Mouse (Mus musculus) activated CD4-positive, CD25-positive, alpha-beta regulatory T cell, adult 4 months (primary cell): ENCODE measurements around the gene Plgrkt. TPM values are rescaled to one million over a fixed set of nuclear protein-coding genes. Genes with fewer than 3 reads are reported as not detected.
A peak's percentile ranks its signal among the peaks of the same experiment; 100 is the strongest.
"Not testable (repeated sequence)": the region's sequence is repeated elsewhere in the genome, so short reads cannot be mapped to it uniquely, and the experiment has no call there.

Experiments
- ATAC-seq: one replicate; pipeline ENCODE4 v1.8.0; 2017
- polyA plus RNA-seq, 2 experiments: library from polyadenylated mRNA; unstranded; fragments of 100-300 nt; shearing (Covaris generic); gene quantifications; one replicate each; pipeline ENCODE4 v1.2.1; 2017

Gene Plgrkt
- polyA plus RNA-seq = 100 to 1,000 TPM; 216 to 219 TPM

DNA sequence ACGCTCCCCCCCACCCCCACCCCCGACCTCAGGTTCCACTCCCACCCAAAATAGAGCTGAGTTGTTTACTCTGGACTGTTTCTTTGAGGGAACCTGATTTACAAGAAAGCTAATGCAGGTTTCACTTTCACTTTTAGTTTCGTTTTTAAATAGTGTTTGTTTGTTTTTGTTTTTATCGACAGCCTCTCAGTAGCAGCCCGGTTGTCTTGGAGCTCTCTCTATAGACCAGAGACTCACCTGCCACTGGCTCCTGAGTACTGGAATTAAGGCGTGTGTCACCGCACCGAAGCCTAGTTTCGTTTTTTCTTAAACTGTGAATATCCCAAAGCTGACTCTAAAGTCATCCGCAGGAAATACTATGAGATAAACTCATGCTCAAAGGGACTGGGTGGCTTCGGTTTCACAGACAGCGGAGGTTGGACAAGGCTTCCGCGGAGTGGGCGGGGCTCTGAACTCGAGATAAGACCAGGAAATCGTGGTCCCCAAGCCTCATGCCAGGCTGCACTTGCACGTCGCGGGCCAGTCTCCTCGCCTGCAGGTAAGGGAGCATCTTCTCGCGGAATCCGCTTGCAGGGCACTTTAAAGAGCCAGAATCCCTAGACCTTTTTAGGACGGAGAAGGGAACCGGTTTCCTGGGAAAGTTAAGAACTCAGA lies at the start of gene Plgrkt, which contains the start of gene Cd274:
Plgrkt (minus strand) TSS at position 422 of the 654 bp plus-strand sequence.
Cd274 (plus strand) TSS at position 487 of the 654 bp plus-strand sequence.
- ATAC-seq = peak; percentile 82

DNA sequence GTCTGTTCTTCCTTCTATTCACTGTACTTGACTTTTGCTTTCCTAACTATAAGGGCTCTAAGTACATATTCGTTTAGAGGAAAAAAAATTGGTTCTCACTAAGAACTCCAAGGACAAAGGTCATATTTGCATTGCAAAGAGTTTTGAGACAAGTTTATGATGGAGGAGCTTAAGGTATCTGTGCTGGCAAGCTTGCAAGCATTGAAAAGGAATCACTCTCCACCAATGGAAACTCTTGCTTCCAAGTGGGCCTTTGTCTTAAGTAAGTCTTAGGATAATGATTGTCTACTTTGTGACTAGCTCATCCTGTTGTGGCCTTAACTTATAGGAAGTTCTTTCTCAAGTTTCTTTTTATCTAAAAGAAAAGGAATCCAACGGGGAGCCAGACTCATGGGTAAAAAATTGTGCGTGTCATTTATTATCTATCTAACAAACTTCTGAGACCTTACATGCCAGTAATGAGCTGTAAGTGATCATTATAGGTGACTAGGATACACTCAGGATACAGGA lies 49.3 kb upstream of the Plgrkt start:
- no peak for ATAC-seq

DNA sequence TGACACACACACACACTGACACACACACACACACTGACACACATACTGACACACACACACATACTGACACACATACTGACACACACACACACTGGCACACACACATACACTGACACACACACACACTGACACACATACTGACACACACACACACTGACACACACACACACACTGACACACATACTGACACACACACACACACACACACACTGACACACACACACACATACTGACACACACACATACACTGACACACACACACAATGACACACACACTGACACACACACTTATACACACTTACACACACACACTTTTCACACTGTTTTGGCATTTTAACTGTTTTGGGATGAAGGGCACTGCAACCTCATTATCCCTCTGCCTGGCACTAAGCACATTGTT lies 47.7 kb upstream of the Plgrkt start:
- not testable (repeated sequence) for ATAC-seq

DNA sequence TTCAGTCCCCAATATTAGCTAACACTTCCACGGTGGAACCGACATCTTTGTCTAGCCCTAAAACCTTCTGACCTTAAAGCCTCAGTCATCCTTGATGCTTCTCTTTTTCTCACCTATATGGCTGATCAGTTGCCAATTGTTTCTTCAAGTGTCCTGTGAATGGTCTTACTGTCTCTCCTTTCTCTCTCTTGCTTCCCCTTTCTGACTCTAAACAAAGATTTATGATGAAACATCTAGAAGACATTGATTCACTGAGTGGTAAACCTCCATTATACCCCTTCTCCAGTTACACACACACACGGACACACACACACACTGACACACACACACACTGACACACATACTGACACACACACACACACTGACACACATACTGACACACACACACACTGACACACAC lies 47.3 kb upstream of the Plgrkt start:
- ATAC-seq = no peak

DNA sequence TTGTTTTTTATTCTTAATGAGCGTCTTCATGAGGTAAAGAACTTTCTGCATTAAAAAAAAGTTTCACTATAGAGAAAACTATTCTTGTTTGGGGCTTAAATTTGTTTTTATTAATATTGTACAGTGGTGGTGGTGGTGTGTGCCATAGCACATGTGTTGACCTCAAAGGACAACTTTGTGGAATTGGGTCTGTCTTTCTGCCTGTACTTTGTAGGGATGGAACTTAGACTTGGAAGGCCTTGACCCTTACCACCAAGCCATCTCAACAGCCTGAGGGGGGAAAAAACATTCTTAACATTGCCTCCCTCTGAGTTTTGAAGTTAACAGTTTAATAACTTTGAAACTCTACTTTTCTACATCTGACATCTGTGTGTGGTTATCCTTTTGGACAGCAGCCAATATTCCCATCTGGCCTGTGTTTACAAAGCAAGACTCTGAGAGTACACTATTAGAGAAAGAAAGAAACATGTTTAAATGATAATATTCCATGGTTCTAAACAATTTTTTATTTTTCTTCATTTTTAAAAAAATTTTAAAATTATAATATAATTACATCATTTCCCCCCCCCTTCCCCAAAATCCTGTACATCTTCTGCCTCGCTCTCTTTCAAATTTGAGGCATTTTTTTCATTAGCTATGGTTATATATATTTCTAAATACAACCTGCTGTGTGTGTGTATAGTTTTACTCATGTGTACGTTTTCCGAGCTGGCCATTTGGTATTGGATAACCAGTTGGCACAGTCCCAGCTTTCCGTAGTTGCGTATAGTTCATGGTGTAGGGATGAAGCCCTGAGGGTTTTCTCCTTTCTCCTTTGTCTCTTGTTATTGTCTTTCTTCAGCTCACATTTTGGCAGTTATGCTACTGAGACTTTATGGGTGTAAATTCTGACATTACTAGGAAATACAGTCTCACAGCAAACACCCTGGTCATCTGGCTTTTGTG lies 45.6 kb upstream of the Plgrkt start:
- ATAC-seq = no peak

DNA sequence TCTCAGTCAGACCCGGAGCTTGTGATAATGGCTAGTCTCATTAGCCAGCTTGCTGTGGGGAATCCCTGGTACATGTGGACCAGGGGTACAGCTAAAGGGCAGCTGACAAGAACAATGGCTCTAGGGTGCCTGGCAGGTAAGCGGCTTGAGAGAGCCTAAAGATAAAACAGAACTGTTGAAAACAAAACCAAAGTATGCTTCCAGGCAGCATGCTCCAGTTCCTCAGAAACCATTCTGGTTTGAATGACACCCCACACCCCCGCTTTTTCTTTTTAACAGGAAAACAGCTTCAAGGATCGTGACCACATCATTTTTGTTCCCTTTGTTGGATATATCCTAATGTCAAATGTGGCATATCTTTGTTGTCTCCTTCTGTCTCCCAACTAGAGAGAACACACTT lies 43.4 kb upstream of the Plgrkt start, which contains the start of gene Pdcd1lg2:
Pdcd1lg2 (plus strand) TSS at position 301 of the 400 bp plus-strand sequence.
- ATAC-seq = no peak

DNA sequence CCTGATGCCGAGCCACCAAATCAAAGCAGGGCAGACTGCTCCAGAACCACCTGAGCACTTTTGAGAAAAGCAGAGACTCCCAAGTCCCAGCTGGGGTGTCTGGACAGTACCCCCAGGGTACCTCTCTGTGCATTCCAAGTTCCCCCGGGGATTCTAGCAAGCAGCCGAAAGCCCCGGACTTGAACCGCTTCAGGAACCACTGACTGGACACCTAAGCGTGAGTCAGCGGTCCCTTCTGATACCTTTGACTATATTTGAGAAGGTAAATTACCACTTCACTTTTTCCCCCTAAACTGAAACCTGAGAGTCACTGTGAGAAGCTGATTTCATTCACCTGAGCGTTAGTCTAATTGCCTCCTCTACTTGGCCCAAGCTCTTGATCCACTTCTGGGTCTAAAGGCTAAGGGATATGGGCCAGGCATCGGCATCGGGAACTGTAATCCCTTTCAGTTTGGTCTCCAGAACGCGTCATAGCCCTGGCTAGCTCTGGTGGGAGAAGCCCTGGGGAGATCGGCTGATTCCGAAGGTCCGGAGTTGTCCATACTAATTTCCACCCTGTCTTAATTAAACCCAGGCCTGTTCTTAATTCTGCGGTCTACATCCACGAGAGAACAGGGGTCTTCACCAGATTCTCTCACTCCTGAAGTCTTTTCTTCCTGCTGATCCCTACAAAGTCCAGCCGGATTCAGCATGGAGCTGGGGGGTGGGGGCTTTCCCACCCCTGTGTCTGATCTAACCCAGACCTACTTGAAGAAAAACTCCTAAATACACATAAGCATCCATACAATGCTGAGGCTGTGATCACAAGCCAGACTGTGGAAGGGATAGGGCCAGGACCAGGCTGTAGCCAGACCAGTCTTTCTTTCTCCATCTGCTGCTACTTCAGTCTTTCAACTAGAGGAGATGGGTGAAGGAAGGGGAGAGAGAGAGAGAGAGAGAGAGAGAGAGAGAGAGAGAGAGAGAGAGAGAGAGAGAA lies 39.1 kb upstream of the Plgrkt start:
- ATAC-seq = no peak

DNA sequence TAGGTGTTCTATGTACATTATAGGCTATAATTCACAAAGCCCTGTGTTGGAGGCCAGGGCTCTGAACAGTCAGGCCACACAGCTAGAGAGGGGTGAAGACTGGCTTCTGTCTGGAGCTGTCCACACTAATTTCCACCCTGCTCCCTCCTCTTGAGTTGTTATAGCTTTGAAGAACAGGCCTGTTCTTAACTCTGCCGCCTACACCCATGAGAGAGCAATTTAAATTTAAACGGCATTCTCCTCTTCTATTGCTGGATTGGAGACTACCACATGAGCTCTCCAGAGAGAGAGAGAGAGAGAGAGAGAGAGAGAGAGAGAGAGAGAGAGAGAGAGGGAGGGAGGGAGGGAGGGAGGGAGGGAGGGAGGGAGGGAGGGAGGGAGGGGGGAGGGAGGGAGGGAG lies 38.2 kb upstream of the Plgrkt start:
- no peak for ATAC-seq

DNA sequence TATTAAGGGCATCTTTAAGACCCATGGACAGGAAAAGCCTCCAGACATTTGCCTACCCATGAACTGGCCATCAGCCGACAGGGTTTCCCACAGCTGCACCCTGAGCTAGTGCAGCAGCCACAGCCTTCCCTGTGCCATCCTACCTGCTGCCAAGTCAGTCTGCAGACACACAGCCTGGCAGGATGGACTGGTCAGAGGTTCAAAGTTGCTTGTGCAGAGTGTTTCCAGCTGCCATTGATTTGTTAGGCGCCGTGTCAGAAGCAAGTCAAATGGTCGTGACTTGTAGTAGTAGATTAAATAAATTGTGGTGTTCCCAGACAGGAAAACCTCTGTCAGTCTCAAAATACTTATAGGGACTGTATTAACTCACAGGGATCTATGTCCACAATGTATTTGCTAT lies 36.1 kb upstream of the Plgrkt start:
- ATAC-seq = no peak

DNA sequence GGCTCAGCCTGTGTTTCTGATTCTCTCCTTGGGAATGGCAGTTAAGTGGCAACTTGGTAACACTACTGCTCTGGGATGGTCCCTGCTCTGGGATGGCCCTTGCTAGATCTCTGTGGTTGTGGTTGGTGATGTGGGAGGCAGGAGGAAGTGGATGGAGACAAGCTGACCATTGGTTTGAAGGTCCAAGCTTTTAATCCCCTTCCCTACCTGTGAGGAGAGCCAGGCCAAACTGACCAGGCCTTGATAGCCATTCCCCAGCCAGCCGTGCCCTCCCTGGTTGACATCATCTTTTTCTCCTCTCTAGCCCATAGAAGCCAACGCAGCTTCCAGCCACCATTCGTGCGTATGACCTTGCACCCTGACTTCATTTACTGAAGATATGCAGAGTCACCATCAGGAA lies 35.4 kb upstream of the Plgrkt start:
- ATAC-seq = no peak

DNA sequence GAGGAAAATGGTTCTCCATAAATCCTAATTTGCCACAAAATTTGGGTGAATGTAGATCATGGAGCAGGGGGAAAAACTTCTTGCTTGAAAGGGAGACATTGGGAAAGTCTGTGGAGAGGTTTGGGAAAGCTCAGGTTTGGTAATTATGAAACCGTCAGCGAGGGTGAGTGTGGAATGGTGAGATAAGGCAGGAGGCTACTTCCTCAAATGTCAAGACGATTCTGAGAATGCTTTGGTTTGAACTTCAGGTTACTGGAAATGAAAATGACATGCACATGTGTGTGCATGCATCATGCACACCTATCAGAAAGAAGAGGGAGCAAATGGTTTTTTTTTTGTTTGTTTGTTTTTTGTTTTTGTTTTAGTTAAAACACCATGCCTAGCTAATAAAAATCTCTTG lies 33.3 kb upstream of the Plgrkt start:
- no peak for ATAC-seq

DNA sequence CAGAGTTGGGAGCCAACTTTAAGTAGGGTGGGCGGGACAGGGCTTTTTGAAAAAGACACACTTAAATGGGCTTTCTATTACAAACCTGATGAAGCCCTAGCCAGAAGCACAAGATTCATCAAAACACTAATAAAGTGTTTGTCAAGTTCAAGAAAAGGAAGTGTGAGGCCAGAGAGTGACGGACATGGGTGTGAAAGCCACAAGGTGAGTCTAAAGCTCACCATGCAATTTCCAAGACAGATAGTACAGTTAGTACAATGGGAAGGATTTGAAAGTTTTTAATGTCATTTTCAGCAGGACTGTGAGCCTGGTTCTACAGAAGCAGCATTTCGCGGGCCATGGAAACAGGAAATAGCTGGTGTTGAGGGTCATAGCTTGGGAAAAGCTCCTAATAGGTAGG lies 32.6 kb upstream of the Plgrkt start:
- ATAC-seq = no peak

DNA sequence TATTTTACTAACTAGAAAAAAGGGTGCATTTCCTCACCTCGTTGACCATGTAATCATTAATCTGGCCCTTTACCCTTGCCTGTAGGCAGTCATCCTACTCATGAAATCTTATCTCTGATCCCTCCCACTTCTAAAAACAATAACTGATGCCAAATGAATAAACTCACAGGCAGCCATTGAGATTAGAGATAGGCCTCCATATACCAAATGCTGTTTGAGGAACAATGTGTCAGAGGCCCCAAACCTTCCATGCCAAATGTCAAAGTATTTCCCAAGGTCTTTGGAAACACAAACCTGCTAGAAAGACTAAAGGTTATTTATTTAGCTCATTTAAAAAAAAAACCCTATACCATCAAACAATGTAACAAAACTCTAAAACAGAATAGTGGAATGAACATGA lies 29.2 kb upstream of the Plgrkt start:
- ATAC-seq = no peak

DNA sequence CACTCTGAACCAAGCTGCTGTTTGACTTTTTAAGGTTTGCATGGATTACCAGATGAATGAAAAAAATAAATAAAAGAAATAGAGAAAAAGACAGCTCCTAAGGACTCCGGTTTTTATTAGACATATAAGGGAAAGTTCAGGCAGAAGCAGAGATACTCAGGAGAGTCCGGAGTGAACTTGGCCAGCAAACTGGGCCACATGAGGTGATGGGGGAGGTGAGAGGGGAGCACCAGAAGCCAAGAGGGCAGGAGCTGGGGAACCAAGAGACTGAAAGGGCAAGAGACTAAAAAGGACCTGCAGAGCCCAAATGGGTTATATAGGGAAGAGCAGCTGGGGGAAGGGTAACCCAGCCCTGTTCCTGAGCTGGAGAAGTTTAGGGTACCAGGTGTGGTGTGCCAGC lies 27.5 kb upstream of the Plgrkt start:
- no peak for ATAC-seq

DNA sequence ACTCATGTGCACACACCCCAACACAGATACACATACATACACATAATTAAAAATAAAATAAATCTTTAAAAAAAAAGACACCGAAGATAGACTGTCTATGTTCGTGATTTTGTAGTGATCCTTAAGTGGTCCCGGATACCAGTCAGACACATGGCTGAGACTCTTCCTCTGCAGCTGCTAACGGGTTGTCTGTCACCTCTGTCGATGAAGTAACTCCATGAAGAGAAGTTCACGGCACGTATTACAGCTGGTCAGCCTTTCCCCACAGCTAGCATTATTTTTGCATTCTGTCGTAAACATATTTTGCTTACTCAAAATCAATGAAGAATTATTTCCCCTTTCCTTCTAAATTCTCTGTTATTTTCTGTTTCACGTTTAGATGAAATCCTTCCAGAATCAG lies 26.1 kb upstream of the Plgrkt start:
- no peak for ATAC-seq

DNA sequence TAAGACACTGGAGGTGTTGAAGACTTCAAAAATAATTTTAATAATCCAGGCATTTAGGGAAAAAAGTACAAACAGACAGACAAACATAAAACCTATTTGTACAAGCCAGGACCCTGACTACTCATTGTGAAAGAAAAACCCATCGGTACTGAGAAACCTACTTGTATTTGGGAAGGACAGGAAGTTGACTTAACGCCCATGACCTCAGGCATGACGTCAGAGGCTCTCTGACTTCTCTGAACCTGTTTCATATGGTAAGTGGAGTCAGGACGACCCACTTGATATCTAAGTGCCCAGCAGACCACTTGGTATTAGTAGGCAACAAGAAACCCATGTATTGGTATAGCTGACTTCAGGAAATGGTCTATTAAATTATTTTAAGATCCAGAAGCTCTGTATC lies 24.1 kb upstream of the Plgrkt start:
- ATAC-seq = peak; percentile 65

DNA sequence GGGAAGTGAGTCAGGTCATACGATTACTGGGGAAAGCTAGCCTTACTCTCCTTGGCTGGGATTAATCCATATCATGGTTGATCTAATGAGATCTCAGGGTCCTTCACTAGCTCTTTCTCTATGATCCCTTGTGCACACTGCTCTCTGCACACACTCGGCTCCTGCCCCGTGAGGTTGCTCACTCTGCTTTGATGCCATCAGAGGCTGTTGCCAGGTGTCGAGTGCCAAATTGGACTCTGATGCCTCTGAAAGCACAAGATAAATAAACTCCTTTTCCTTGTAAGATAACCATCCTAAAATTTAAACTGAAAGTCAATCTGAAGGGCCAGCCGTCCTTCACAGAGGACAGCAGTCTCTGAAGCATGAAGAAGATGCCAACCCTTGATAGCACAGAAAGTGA lies 23.3 kb upstream of the Plgrkt start:
- ATAC-seq = no peak

DNA sequence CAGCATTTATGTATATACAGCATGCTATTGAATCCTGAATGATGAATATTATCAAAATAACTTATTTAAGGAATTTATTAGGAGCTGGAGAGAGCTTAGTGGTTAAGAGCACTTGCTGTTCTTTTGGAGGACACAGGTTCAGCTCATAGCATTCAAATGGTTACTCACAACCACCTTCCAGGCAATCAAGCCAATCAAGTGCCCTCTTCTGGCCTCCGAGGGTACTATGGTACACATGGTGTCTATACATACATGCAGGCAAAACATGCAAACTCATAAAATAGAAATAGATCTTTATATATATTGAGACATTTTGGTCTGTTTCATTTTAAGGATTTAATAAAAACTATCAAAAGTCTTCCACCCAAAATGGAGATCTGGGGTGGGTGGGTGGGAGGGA lies 21.6 kb upstream of the Plgrkt start:
- no peak for ATAC-seq

DNA sequence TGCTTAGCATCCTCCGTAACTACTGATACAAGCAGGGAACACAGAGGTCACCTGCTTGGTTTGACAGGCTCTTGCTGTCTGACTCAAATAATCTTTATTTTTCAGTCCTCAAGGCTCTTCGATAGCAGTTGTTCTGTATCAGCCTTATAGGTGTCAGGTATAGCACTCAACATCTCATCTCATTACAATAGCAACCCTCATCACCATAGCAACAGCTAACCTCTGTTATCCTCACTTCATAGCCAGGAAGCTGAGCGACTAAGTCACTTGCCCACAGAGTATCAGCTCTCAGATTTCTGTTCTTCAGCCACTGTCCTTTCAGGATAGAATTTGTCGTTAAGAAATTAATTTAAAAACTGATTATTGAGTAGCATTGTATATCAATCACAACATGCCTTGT lies 18.6 kb upstream of the Plgrkt start:
- no peak for ATAC-seq

DNA sequence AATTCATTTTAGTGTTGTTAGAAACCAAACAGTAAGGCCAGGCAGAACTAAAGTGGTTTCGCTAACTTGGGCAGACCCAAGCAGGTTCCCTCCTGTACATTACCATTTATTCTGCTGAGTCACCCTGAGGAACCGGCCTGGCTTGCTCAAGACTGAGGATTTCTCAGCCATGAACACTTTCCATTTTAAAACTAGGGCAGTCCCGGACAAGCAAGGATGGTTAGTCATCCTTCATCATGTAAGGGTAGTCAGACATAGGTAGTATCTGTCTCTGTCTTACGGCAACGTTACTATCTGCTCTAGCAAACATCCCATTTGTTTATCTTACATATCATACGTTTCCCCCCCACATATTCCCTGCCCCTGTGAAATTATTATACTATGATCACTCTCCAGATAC lies 17.8 kb upstream of the Plgrkt start:
- no peak for ATAC-seq

DNA sequence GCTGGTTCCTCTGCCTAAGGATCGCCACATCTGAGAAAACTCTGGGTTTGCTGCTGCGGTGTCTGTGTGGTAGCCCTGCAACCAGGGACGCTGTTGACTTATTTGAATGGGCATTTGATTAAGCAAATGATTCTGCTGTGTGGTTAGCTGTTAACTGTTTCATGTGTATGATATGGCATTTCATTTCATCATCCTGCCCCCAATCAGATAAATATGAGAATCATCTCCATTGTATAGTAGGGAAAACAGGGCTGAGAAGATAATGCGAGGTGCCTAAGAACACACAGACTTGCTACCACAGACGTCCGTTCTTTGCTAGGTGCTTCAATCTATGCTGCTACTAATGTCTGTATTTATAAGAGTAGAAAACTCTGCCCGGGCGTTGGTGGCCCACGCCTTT lies 17.2 kb upstream of the Plgrkt start:
- no peak for ATAC-seq

DNA sequence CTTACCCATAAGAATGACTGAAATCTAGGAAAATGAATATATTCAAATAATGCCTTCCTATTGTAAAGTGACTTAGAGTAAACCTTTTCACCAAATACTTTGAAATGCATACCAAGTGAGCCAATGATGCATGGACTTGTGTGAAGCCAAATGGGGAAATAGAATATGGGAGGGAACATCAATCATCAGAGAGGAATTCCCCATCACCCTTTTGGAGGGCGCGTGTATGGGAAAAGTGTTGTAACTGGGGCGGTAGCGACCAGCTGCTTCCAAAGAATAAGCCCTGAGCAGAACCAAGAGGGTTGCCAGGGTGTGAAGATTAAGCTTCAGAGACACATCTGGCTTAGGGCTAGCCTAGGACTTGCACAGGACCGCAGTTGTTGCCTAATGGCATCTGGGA lies 16.2 kb upstream of the Plgrkt start:
- ATAC-seq = no peak
